Mouse (Mus musculus) embryonic fibroblast, embryonic 13.5 days (primary cell): Measurements from ENCODE around the gene B4galt1.

Experiments used
- CTCF ChIP-seq: IDR thresholded peaks from 2 replicates; pipeline ENCODE4 v1.5.1; 2011; ENCODE audit warnings: mild to moderate bottlenecking, control low read depth, low read length, moderate library complexity, borderline replicate concordance; ENCODE audit not compliant: insufficient read depth
- POLR2A ChIP-seq: IDR thresholded peaks from 2 replicates; pipeline ENCODE4 v1.6.1; 2011; ENCODE audit warnings: low read depth, mild to moderate bottlenecking, control low read depth, low read length, moderate library complexity

- TF ChIP-seq POLR2A = no peak
- TF ChIP-seq CTCF = no peak
Observed at GRCm38 (mm10) chr4:40800873-40801272, 52.9 kb downstream of the B4galt1 start.
